Mouse (Mus musculus) bone marrow macrophage, adult 2 months (primary cell): ENCODE results near the gene Tespa1.

Experiments
- CTCF ChIP-seq: IDR thresholded peaks from 2 replicates; pipeline ENCODE4 v1.5.1; 2012; ENCODE audit warnings: low read depth, mild to moderate bottlenecking, low read length, moderate library complexity
- POLR2A ChIP-seq: IDR thresholded peaks from 2 replicates; pipeline ENCODE4 v1.6.1; 2012; ENCODE audit warnings: mild to moderate bottlenecking, low read depth, low read length, borderline replicate concordance

GRCm38 (mm10) chr10:130322637-130323036 lies at the start of gene Tespa1:
- TF ChIP-seq CTCF = no peak
- TF ChIP-seq POLR2A = no peak
